8 mouse cellular contexts compared by ENCODE assay signal in genomic region chr5:135118589-135119081, GRCm38 (mm10). TPM values are rescaled to one million over a fixed set of nuclear protein-coding genes. Genes with fewer than 3 reads are reported as not detected.
DNase-seq lines count a peak whose midpoint lies in the region; ATAC-seq lines count a peak whose summit lies in the region.

No protein-coding gene starts in this region.

- H3K27ac ChIP-seq in heart, embryonic 10.5 days, result no peak overlapping the region
- 0 out of 2 replicates have a peak overlapping the region, but pooled peaks have one; percentile 12 for H3K27ac ChIP-seq in lung, embryonic 16.5 days (ENCODE audit: low read length)

- peak; percentile 51 for DNase-seq in CD8-positive naive resting alpha-beta T cell, adult 2 months (ENCODE audit: low read depth in 2 of 2, low spot score in 2 of 2)
- peak; percentile 45 for DNase-seq in WW6 (ENCODE audit: low read depth, low spot score)
- DNase-seq in heart, embryonic 10.5 days (ENCODE audit: low spot score), result peak; percentile 81
- peak; percentile 77 to 84 for DNase-seq in kidney, postnatal 25 days
- peak; percentile 37 for DNase-seq in right cerebral cortex, postnatal 14 days

- H3K9ac ChIP-seq in lung, embryonic 16.5 days (ENCODE audit: low read length), result no peak overlapping the region

- no peaks in the 10 kb centered on the region for H3K36me3 ChIP-seq in heart, embryonic 10.5 days
- no peaks in the 10 kb centered on the region for H3K36me3 ChIP-seq in lung, embryonic 16.5 days (ENCODE audit: control insufficient read depth, insufficient read depth, low read length)

- no peak overlapping the region for H3K4me2 ChIP-seq in lung, embryonic 16.5 days (ENCODE audit: low read depth, low read length)

- peaks cover 38% of the 10 kb centered on the region for H3K27me3 ChIP-seq in heart, embryonic 10.5 days (ENCODE audit: insufficient read depth, poor library complexity, severe bottlenecking)
- H3K27me3 ChIP-seq in lung, embryonic 16.5 days (ENCODE audit: control insufficient read depth, insufficient read depth, low read depth, low read length), result peaks cover 3% of the 10 kb centered on the region; the same call in 1 of the 2 replicates

- ATAC-seq in common myeloid progenitor, adult 5-6 weeks (replicated peaks; ENCODE audit: low read depth, poor library complexity, severe bottlenecking), result peak; percentile 77
- ATAC-seq in lung, embryonic 16.5 days (ENCODE audit: low read depth), result peak; percentile 82
- no peak; the same call in 1 of the 2 replicates for ATAC-seq in erythroid progenitor cell, adult 5-6 weeks (replicated peaks; ENCODE audit: low FRiP score, poor library complexity, severe bottlenecking)

- H3K4me3 ChIP-seq in heart, embryonic 10.5 days, result no peak overlapping the region; the same call in 1 of the 2 replicates
- no peak overlapping the region for H3K4me3 ChIP-seq in lung, embryonic 16.5 days (ENCODE audit: low read length)

- H3K9me3 ChIP-seq in heart, embryonic 10.5 days, result no peaks in the 10 kb centered on the region
- H3K9me3 ChIP-seq in lung, embryonic 16.5 days (ENCODE audit: control insufficient read depth, low read length), result no peaks in the 10 kb centered on the region

- H3K4me1 ChIP-seq in heart, embryonic 10.5 days, result peaks cover 13% of the 10 kb centered on the region
- H3K4me1 ChIP-seq in lung, embryonic 16.5 days (replicated peaks; ENCODE audit: control insufficient read depth, insufficient read depth, low read length), result peaks cover 4% of the 10 kb centered on the region; the same call in 1 of the 2 replicates

- WGBS in heart, embryonic 10.5 days, result 5% methylated on average over 6 of the region's 6 CpGs
- 5% methylated on average over 6 of the region's 6 CpGs for WGBS in lung, embryonic 16.5 days

RNA-seq across cellular contexts. Expression of gene Mlxipl, which starts 28.9 kb away (rescaled TPM):
- total RNA-seq in common myeloid progenitor, adult 5-6 weeks (2017), result not detected in 2 replicates
- polyA plus RNA-seq in heart, embryonic 10.5 days (2016; fragmentation: Nextera tagmentation; extraction: Ambion mirVana), result 1.00 and 3.0 TPM in 2 replicates
- polyA plus RNA-seq in lung, embryonic 16.5 days (2015; fragmentation: Nextera tagmentation; extraction: Ambion mirVana), result 2.4 and 3.6 TPM in 2 replicates
- 2.1 TPM in 1 of 2 replicates, not detected in the other for total RNA-seq in erythroid progenitor cell, adult 5-6 weeks (2015; ENCODE audit: low replicate concordance)
- total RNA-seq in erythroid progenitor cell, adult 5-6 weeks (2017; ENCODE audit: low replicate concordance), result 0.39 TPM in 1 of 2 replicates, not detected in the other

RNA-seq across cellular contexts. Expression of gene Tbl2, which starts 30.8 kb away (rescaled TPM):
- total RNA-seq in common myeloid progenitor, adult 5-6 weeks (2017), result 12.7 and 18.0 TPM in 2 replicates
- polyA plus RNA-seq in heart, embryonic 10.5 days (2016; fragmentation: Nextera tagmentation; extraction: Ambion mirVana), result 25.1 and 25.4 TPM in 2 replicates
- polyA plus RNA-seq in lung, embryonic 16.5 days (2015; fragmentation: Nextera tagmentation; extraction: Ambion mirVana), result 20.6 and 22.6 TPM in 2 replicates
- total RNA-seq in erythroid progenitor cell, adult 5-6 weeks (2015; ENCODE audit: low replicate concordance), result 5.4 and 6.5 TPM in 2 replicates
- 13.6 and 26.6 TPM in 2 replicates for total RNA-seq in erythroid progenitor cell, adult 5-6 weeks (2017; ENCODE audit: low replicate concordance)

RNA-seq across cellular contexts. Expression of gene Vps37d, which starts 40.6 kb away (rescaled TPM):
- not detected in 2 replicates for total RNA-seq in common myeloid progenitor, adult 5-6 weeks (2017)
- polyA plus RNA-seq in heart, embryonic 10.5 days (2016; fragmentation: Nextera tagmentation; extraction: Ambion mirVana), result 2.4 and 7.1 TPM in 2 replicates
- polyA plus RNA-seq in lung, embryonic 16.5 days (2015; fragmentation: Nextera tagmentation; extraction: Ambion mirVana), result 4.2 and 5.3 TPM in 2 replicates
- not detected in 2 replicates for total RNA-seq in erythroid progenitor cell, adult 5-6 weeks (2015; ENCODE audit: low replicate concordance)
- total RNA-seq in erythroid progenitor cell, adult 5-6 weeks (2017; ENCODE audit: low replicate concordance), result not detected in 2 replicates

RNA-seq across cellular contexts. Expression of gene Bcl7b, which starts 49.4 kb away (rescaled TPM):
- total RNA-seq in common myeloid progenitor, adult 5-6 weeks (2017), result 30.3 and 32.8 TPM in 2 replicates
- 39.2 and 45.3 TPM in 2 replicates for polyA plus RNA-seq in heart, embryonic 10.5 days (2016; fragmentation: Nextera tagmentation; extraction: Ambion mirVana)
- 53.3 and 56.2 TPM in 2 replicates for polyA plus RNA-seq in lung, embryonic 16.5 days (2015; fragmentation: Nextera tagmentation; extraction: Ambion mirVana)
- total RNA-seq in erythroid progenitor cell, adult 5-6 weeks (2015; ENCODE audit: low replicate concordance), result 24.1 and 35.6 TPM in 2 replicates
- total RNA-seq in erythroid progenitor cell, adult 5-6 weeks (2017; ENCODE audit: low replicate concordance), result 13.5 and 24.4 TPM in 2 replicates

RNA-seq across cellular contexts. Expression of gene Bud23, which starts 53.9 kb away (rescaled TPM):
- 46.5 and 71.2 TPM in 2 replicates for total RNA-seq in common myeloid progenitor, adult 5-6 weeks (2017)
- 99.4 and 134 TPM in 2 replicates for polyA plus RNA-seq in heart, embryonic 10.5 days (2016; fragmentation: Nextera tagmentation; extraction: Ambion mirVana)
- 100 and 110 TPM in 2 replicates for polyA plus RNA-seq in lung, embryonic 16.5 days (2015; fragmentation: Nextera tagmentation; extraction: Ambion mirVana)
- 25.2 and 34.8 TPM in 2 replicates for total RNA-seq in erythroid progenitor cell, adult 5-6 weeks (2015; ENCODE audit: low replicate concordance)
- 7.6 and 13.0 TPM in 2 replicates for total RNA-seq in erythroid progenitor cell, adult 5-6 weeks (2017; ENCODE audit: low replicate concordance)
